Mouse (Mus musculus) gastrocnemius, postnatal 10 days (tissue): ENCODE data around the gene Cacfd1. TPM values are rescaled to one million over a fixed set of nuclear protein-coding genes. Genes with fewer than 3 reads are reported as not detected.

Experiments used
- total RNA-seq, 2 experiments: library from RNA; stranded (reverse); gene quantifications; 2 replicates each; pipeline ENCODE4 v1.2.3; 2021

Cacfd1 gene
- total RNA-seq, 2 experiments from 2014 or later, result 24.0 to 26.2 TPM

Other genes with a start within 250 kb of the Cacfd1 start
- gene Abo, start 144.9 kb upstream of the Cacfd1 start, total RNA-seq, result not detected
- gene Surf6, start 107.0 kb upstream of the Cacfd1 start, total RNA-seq, result 10 to 100 TPM; 12.9 to 14.7 TPM
- gene Med22, start 99.2 kb upstream of the Cacfd1 start, total RNA-seq, result 10 to 100 TPM; 21.9 to 22.8 TPM
- 100 to 1,000 TPM; 415 to 419 TPM for gene Rpl7a, start 99.2 kb upstream of the Cacfd1 start, total RNA-seq
- 10 to 100 TPM; 14.0 to 15.4 TPM for gene Surf2, start 93.6 kb upstream of the Cacfd1 start, total RNA-seq
- gene Surf1, start 93.4 kb upstream of the Cacfd1 start, total RNA-seq, result 10 to 100 TPM; 33.3 to 37.6 TPM
- gene Surf4, start 76.0 kb upstream of the Cacfd1 start, total RNA-seq, result 10 to 100 TPM; 93.2 to 99.4 TPM
- not detected for gene Stkld1, start 75.9 kb upstream of the Cacfd1 start, total RNA-seq
- gene Rexo4, start 45.5 kb upstream of the Cacfd1 start, total RNA-seq, result 10 to 100 TPM; 14.4 to 22.5 TPM
- gene Adamts13, start 36.5 kb upstream of the Cacfd1 start, total RNA-seq, result not detected
- under 1 TPM; 0.16 to 0.27 TPM for gene Slc2a6, start 18.1 kb downstream of the Cacfd1 start, total RNA-seq
- 10 to 100 TPM; 51.6 to 58.5 TPM for gene Mymk, start 62.3 kb downstream of the Cacfd1 start, total RNA-seq
- gene Adamtsl2, start 69.5 kb downstream of the Cacfd1 start, total RNA-seq, result 1 to 10 TPM; 3.1 to 4.8 TPM
- gene Fam163b, start 132.6 kb downstream of the Cacfd1 start, total RNA-seq, result under 1 TPM; 0.33 to 0.36 TPM
- gene Dbh, start 155.3 kb downstream of the Cacfd1 start, total RNA-seq, result under 1 TPM; 0.14 to 0.23 TPM
- gene Sardh, start 238.4 kb downstream of the Cacfd1 start, total RNA-seq, result 1 to 10 TPM; 5.2 to 7.8 TPM